Mouse (Mus musculus) kidney, adult 8-10 months (tissue): ENCODE measurements around the gene Gm20517.
"Not testable (repeated sequence)": the region's sequence is repeated elsewhere in the genome, so short reads cannot be mapped to it uniquely, and the experiment has no call there.

Experiments used
- DNase-seq, 2 experiments: peaks; one replicate each; pipeline ENCODE4 v3.0.0; 2022

The Gm20517 gene

GRCm38 (mm10) chr17:47628851-47629676 is 17.7 kb downstream of the Gm20517 start:
- DNase-seq, result peak; percentile 93 to 94

DNA sequence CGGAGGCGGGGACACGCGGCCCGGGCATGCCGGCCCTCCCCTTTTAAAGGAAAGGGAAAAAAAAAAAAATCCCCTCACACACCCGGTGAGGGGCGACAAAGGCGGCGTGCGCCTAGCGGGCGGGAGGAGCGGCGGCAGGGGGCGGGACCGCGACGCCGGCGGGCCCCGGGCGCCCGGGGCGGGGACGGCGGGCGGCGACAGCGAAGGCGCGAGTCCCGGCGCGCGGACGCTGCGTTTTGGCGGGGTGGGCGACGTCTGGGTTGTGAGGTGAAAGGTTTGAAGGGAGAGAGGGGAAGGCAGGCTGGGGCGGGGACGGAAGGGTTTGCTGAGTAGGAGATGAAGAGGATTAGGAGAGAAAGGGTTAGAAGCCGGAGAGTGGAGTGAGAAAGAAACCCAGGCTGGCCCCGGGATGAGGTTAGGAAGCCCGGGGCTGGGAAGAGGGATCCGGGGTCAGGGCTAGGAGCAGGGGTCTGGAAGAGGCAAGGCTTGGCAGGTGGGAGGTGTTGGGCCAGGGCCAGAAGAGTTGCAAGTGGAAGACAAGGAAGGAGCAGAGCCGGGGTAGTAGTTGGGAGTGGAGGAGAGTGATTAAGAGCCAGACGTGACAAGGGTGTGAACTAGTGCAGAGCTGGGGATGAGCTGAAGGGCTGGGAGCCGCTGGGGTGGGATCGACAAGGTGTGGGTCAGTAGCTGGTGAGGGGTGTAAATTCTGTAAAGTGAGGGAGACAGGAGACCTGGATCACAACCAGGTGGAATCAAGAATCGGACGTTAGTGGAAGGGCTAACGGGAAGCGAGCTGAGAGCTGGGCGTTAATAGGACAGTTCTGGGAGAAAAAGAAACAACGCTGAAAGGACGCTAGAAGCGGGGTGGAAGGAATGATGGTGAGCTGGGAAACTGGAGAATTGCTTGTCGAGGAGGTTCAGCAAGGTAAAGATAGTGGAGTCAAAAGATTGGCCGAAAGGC is 18.6 kb downstream of the Gm20517 start:
- DNase-seq, result peak; percentile 28 to 40

DNA sequence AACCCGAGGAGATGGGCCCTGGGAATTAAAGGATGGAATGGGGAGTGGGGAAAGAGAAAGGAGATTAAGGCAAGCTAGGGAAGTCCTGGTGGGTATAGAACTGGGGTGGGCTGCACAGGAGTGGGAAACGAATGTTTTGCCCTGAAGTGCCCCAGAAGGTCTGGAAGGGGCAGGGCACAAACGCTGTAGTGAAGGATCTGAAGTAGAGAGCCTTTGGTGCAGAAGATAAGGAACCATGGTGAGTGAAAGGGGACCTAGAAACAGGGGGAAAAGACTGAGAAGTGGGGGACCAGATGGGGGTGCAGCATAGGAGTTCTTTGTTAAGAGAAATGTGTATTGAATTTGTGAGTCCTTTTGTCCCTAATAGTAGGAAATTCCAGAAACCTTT is 19.3 kb downstream of the Gm20517 start, which contains the start of gene Usp49:
TSS of gene Usp49 (plus strand) at position 13 of the 388 bp plus-strand sequence.
- no peak for DNase-seq

GRCm38 (mm10) chr17:47632181-47632840 is 20.9 kb downstream of the Gm20517 start:
- DNase-seq, result no peak

DNA sequence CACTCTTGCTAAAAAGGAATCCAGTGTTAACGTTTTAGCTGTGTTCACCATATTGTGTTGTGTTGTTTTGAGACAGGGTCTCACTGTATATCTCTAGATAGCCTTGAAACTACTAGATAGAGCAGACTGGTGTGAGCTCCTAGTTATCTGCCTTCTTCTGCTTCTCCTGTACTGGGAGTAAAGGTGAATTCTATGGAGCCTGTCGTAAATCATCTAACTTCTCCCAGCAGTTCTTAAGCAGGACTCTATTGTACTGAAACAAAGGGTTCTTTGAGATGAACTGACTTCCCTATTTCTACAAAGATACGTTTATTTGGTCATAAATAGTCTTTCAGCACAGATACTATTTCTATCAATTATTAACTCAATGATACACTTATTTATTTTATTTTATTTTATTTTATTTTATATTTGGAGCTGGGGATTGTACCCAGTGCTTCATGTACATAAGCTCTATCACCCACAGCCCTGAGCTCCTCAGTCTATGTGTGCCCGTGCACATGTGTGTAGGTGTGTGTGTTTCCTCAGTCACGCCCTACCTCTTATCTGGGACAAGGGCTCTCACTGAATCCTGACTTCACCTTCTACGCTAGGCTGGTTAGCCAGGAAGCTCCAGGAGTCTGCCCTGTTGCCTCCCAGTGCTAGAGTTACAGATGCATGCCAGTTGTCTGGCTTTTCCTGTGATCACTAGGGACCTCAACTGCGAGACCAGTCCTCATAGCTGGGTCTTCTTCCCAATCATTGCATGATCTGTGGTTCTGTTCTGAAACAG is 22.8 kb downstream of the Gm20517 start:
- DNase-seq, result no peak

- DNase-seq, result no peak
Measured at GRCm38 (mm10) chr17:47642992-47643391, 31.6 kb downstream of the Gm20517 start.

GRCm38 (mm10) chr17:47646683-47647082 is 35.3 kb downstream of the Gm20517 start:
- DNase-seq, result peak; percentile 68 to 85

- DNase-seq, result no peak
Measured at GRCm38 (mm10) chr17:47648966-47649365, 37.6 kb downstream of the Gm20517 start.

DNA sequence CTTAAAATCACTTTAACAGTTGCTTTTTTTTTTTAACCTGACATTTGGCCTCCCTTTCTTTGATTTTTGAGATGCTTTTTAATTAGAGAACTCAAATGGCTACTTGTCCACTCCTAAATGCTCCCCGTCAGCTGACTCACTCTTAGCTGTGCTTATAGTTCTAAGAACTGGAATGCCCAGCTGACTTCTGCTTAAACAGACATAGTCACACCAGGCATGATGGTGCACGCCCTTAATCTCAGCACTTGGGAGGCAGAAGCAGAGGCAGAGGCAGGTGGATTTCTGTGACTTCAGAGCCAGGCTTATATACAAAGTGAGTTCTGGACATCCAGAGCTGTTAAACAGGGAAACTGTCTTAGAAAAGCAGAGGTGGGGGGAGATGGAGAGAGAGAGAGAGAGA is 40.6 kb downstream of the Gm20517 start:
- no peak for DNase-seq

- DNase-seq, result not testable (repeated sequence)
Measured at GRCm38 (mm10) chr17:47654346-47654745, 43.0 kb downstream of the Gm20517 start.

GRCm38 (mm10) chr17:47655697-47656096 is 44.3 kb downstream of the Gm20517 start:
- no peak for DNase-seq

DNA sequence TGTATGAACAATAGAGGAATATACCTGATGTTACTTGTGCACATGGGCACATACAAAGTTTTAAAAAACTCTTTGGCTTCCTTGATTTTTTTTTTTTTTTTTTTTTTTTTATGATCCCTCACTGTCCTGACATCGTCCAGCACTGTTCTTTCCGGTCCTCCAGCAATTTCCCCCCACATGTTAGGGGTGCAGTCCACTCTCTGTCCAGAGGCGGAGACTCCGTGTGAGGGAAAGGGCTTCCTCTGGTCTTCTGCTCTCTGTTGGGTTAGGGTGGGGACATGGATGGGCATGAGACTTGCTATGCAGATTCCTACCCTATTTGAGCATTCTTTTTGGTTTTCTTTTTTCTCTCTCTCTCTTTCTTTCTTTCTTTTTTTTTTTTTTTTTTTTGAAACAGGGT is 46.5 kb downstream of the Gm20517 start:
- DNase-seq, result no peak

DNA sequence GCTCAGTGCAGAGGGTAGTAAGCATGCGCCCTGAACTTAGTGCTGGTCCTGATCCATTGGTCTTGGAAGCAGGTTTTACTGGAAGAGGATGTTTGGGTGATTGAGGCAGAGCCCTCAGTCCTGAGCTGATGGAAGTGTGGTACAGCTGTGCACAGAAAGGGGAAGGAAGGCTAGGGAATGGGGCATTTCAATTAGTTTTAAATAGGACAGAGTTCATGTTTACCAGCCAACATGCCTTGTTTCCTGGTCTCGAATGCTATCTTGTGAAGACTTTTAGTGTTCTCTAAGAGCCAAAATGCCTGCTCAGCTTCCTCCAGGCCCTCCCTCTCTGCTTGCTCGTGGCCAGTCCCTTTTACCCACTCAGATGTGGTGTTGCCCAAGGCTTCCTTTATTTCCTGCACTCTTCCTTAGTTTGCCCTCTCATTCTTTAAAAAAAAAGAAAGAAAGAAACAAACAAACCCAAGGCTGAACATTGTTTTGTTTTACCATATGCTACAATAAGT is 47.4 kb downstream of the Gm20517 start:
- DNase-seq, result no peak

DNA sequence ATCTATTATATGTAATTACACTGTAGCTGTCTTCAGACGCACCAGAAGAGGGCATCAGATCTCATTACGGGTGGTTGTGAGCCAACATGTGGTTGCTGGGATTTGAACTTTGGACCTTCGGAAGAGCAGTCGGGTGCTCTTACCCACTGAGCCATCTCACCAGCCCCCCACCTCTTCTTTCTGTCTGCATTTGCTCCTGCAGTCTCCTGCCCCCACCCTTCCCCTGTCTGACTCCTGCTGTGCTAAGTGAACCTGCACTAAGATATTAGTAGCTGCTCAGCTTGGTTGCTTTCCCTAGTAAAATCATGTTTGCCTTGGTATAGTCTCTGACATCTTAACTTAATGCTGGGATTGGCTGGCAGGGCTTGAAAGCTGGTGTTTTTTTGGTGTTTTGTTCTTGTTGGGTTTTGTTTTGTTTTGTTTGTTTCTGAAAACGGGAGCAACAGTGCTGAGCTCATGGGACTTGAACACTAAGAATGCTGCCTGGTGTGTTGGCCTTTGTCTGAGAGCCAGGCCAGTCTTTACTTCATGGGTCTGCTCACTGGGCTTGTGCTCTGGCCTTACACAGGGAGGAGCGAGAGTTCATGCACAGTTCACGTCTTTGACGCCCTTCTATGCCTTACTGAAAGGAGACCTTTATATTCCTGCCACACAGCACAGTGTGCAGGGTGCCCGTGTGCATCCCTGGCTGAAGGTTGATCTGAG is 51.8 kb downstream of the Gm20517 start:
- DNase-seq, result no peak

GRCm38 (mm10) chr17:47664474-47664873 is 53.1 kb downstream of the Gm20517 start:
- DNase-seq, result no peak

DNA sequence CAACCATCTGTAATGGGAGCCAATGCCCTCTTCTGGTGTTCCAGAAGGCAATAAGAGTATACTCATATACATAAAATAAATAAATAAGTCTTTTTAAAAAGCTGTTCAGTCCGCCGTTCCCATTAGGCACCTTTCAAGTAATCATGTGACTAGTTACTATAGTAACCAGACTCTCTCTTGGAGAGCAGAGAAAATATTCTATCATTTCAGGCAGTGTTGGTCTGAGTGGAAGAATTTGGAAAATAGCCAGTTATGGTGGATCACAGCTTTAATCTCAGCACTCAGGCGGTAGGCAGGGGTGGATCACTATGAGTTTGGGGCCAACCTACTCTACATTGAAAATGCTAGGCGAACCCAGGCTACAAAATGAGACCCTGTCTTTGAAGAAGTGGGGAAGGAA is 57.8 kb downstream of the Gm20517 start:
- DNase-seq, result no peak

- DNase-seq, result no peak
Measured at GRCm38 (mm10) chr17:47671988-47672310, 60.6 kb downstream of the Gm20517 start.

- peak; percentile 54 to 66 for DNase-seq
Measured at GRCm38 (mm10) chr17:47672311-47673111, 61.1 kb downstream of the Gm20517 start.

DNA sequence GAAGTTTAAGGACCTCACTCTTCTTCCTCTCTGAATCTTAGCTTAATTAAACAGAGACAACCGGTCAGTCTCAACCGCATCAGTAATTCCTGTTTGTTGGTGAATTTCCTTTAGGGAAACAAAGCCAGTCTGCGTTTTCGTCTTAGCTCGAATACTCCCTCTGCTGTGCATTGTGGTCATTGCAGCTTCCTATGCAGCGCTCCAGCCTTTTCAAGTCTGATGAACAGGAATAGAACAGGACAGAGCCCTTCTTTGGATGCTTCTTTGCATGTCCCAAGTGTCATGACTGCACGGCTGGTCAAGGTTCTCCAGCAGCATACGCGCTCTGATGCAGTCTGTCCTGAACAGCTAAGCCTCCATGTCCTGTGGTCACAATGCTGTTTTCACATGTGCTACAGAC is 65.2 kb downstream of the Gm20517 start:
- peak in 1 of 2 experiments; percentile 83 for DNase-seq

GRCm38 (mm10) chr17:47678238-47678637 is 66.8 kb downstream of the Gm20517 start:
- no peak for DNase-seq

DNA sequence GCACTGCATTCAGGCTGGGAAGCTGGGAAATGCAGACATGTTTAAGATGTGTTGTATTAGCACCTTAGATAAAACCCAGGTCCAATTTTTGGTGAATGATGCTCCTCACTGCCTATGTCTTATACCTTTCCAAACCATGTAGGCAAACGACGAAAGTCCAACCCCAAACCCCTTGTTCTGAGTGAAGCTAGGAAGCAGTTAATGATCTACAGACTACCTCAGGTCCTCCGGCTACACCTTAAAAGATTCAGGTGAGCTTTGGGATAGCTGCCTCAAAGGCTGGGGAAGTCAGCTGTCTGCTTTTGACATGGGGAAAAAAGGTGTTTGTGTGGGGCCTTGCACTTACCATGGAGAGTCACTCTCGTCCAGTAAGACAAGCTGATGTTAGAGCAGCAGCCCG is 67.3 kb downstream of the Gm20517 start:
- DNase-seq, result no peak
